Mouse (Mus musculus): ENCODE results near the gene Wwc2.

Gene Wwc2

DNA sequence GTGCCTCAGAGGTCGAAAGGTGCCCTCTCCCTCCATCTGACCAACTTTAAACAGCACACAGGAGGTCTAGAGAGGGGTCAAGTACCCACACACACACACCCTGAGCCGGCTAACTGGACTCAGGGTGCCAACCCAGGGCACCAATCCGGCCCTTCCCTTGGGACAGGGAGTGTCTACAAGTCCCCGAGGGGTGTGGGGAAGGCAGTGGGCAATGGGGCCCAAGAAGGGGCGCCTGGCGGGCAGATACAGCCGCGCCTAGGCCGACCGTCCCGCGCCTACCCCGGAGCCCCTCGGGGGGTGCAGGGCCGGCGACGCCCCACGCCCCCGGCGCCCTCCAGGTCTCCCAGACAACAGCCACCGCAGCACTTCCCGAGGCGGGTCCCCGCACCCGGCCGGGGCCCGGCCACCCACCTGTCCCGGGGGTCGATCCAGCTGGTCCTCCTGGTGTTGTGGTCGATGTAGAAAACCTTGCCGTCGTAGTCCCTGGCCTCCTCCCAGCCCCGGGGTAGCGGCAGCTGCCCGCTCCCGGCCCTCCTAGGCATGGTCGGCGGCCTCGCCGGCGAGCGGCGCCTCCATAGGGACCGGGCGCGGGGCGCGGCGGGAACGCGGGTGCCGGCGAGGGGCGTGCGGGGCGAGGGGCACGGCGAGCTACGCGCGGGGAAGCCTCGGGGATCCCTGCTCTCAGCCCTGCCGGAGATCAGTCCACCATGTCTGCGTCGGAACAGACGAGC lies 904 bp downstream of the Wwc2 start:
- in situ Hi-C loops (cut with MboI, MseI): no loop called here

DNA sequence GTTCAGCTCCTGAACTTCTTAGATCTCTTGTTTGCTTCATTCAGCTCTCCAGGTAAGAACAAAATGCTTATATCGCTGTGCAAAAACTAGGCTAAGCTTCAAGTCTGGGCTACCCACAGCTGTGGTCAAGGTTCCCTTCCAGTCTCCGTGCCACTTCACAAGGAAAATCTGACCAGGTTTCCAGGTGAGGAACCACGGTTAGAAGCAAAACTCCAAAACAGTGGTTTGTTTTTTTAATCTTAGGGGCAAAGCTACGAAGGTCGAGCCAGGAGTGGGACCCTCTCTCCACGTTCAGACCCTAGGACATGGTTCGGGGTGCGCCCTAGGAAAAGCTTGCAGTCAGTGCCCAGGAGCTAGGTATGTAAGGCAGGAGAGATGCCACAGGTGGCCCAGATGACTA lies 1.5 kb downstream of the Wwc2 start:
- in situ Hi-C loops (cut with MboI, MseI): no loop called here

DNA sequence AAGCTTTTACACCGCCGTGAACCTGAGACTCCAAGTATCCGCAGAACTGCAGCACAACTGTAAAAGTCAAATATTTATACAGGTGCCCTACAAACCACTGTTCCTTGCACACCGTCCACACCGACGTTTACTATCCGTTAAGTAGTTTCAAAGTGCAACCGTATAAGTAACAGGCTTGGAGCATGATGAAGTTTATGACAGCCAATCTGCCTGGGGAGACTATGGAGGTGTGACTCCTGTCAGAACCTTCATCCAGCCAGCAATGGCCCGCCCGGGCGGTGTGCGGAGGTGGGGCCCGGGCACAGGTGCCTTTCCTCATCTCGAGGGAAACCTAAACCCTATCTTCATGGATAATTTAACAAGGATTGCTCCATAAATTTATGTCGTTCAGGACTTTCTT lies 2.6 kb downstream of the Wwc2 start:
- in situ Hi-C loops (cut with MboI, MseI): no loop called here

DNA sequence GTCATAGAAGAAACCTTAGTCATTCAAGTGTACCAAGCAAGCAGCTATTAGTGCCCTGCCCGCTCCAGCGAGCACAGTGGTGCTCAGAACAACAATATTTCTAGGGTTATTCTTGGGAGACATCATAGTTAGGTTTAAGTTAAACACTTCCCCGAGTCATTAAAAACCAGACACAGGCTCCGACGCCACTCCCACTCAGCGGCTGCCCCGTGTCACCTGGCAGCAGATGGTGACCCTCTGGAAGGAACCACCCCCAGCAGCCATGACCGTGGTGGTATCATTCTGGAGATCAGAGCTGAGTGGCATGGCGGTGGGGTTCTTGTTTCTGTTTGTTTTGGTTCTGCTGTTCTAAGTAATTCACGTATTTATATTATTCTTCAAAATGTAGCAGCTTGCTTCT lies 5.1 kb downstream of the Wwc2 start:
- in situ Hi-C loops (cut with MboI, MseI): no loop called here

DNA sequence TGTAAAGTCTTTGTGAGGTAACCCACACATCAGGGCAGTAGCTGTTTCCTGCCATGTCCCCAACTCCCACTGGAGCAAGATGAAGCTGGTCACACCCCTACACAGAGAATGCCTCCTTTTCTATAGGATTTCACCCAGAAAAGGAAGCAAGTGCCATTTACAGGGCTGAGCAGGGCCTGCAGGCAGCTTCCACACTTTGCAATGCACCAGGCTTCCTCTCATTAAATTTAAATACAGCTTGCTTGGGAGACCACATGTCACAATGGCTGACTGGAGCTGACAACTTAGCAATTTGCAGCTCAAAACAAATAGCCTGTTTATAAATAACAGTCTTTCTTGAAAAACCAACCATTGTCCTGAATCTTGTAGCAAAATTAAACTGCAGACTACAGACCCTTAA lies 5.5 kb downstream of the Wwc2 start:
- in situ Hi-C loops (cut with MboI, MseI): no loop called here

DNA sequence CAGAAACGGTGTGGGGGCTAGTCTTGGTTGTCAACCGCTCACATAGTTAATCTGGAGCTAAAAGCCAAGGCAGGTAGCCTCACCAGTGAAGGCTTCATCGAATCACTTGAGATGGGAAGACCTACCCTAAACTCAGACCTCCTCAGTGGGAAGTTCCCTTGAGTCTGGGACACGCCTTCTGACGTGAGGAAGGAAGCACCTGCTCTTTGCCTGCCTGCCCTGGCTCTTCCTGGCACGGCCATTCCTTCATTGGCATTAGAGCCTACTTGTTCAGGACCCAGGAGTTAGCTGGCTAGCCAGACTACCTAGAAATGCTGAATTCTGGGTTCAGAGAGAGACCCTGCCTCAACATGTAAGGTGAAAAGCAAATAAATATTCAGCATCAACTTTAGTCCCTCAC lies 9.6 kb downstream of the Wwc2 start:
- in situ Hi-C loops (cut with MboI, MseI): no loop called here

DNA sequence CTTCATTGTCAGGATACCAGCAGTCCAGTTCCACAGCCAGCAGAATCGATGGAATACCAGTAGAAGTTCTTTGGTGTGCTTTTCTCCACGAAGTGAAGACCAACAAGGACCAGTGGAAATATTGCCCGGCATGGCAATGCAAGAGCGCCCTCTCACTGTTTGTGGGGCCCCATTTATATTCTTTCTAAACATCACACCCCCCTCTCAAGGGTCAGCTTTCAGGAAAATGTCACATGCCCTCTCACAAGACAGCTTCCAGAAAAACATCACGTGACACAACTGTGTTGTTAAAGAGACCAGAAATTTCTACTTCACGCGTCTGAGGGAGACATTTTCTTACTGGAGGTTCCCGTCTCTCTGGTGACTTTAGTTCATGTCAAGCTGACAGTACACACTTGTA lies 10.8 kb downstream of the Wwc2 start:
- in situ Hi-C loops (cut with MboI, MseI): no loop called here

DNA sequence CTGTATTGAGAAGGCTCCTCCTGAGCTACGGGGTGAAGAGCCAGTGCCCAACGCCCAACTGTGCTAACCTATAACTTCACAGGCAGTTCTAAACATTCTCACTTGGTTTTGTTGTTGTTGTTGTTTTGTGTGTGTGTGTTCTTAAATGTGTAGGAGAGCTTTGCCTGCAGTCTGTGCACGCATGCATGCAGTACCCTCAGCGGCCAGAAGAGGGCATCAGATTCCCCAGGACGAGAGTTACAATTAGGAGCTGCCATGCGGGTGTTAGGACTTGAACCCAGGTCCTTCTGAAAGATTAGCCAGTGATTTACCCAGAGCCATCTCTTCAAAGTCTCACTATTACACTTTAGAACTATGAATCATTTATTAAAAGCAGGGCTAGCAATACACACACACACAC lies 12.0 kb downstream of the Wwc2 start:
- in situ Hi-C loops (cut with MboI, MseI): no loop called here

DNA sequence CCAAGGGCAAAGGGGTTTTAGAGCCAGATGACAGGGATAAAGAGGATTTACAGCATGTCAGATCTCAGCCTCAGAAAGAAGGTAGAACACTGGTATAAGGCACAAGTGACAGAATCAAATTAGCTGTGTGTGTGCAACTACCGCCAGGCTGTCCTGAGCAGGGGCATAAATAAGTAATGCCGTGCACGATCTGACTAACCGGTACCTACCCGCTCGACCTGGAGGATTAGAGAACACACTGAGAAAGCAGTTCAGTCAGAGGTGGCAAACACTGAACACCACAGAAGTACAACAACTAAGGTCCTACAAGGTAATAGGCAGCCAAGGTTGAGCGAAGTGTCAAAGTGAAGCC lies 15.8 kb downstream of the Wwc2 start:
- in situ Hi-C loops (cut with MboI, MseI): no loop called here

DNA sequence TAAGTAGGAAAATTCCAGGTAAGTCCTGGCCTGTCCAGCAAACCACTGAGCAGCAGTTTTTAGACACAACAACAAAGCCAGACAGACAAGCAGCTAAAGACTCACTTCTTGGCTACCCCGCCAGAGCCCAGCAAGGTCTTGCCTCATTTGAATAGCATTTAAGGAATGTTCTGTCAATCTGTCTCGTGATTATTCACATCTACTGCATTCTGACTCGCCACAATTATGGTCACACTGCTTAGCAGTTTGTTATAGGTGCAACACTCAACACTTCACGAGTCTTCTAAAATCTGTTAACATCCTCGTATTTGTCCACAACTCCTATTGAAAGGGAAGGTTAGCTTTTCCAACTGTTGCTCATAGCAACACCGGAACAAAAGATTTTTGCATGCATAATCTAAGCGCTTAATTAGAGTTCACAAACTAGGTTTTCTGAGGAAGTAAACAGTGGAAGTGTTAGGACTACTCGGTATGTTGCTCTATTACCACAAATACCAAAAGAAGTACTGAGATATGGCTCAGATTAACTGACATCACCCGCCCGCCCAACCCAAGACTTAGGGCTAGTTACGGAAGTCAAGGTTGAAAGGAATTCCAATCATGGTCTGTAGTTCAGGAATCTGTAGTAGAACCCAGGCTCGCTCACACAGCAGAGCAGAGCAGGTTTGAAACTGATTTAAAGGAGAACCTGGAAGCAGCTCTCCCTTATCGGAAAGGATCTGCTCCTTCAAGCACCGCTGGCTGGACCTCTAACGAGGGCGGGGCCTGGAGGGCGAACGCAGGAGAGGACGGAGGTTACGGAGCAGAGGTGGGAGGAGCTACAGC lies 16.4 kb downstream of the Wwc2 start:
- in situ Hi-C loops (cut with MboI, MseI): no loop called here

DNA sequence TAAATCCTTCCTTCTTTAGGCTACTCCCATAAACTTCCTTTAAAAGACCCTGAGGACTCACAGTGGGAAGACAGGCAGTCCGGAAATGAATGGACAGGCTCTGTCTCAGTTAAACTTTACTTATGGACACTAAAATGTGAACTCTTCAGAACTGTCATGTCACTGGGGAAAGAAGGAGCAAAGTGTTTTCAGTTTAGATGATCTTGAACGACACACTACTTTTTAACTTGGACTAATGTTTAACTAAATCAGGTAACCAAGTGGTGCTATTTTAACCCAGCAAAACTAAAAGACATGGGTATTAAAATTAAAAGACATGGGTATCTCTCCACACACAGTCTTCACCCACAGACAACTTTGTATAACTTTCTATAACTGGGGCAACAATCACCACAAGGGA lies 19.6 kb downstream of the Wwc2 start:
- in situ Hi-C loops (cut with MboI, MseI): no loop called here

DNA sequence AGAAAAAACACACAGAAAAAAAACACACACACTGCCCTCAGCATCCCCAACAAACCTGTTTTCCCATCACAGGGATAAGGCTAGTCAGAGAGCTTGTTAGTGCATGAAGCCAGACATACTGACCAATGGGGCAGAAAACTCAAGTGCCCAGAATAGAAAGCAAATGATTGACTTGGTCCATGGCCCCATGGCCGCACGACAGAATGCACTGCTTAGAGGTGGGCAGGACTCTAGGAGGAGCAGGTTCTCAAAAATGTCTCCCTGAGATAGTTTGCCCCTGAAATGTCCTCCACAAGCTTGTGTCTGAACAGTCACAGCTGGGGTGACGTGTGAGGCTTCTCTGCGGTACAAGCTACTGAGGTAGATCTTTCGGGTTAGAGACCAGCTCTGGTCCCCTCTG lies 20.1 kb downstream of the Wwc2 start:
- in situ Hi-C loops (cut with MboI, MseI): no loop called here

DNA sequence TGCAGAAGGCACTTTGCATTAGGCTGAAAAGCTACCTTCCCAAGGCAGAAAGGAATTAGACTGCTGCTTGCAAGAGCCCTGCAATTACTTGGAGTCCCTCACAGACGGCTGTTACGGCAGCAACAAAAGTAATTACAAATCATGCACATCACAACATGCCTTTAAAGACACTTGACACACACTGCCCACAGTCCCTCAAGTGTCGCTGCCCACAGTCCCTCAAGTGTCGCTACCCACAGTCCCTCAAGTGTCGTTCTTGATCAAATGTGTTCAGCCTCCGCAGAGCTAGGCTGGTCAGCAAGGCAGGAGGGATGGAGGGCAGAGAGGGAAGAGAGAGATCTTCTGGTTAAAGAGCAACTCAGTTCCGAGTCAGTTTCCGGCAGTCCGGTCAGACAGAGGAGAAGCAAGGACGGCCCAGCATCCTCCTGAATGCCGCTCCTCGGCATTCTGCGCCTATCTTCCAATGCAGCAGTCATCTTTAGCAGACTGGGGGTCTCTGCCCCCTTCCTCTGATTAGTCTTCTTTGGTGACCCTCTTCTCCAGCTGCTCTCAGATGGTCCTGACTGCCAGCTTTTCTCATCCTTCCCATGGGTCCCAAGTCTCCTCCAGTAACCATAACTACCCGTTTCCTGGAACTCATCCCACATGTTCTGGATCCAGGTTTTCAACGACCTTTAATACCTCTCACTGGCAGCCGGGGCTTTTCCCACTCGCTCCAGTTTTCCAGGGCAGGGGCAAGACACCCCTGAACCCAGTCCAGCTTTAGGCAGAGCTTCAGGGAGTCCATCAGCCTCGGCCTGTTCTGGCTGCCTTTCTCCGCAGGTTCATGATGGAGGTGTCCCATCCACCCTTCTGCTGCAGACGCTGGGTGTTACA lies 23.4 kb downstream of the Wwc2 start:
- in situ Hi-C loops (cut with MboI, MseI): no loop called here

DNA sequence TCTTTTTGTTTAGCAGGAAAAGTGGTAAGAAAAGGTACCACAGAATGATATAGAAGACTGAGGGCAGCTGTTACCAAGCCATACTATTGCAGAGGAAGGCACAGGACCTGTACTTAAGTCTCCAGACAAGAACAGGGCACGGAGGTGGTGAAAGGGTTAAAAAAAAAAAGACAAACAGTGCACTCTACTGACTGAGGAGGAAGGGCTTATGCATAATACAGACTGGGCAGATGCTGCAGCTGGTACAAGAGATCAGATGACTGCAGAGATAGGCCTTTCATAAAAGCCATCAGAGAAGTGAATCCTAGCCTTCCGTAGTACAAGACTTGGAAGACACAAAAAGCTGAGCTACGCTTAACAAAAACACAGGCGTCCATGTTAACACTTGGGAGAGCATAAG lies 28.2 kb downstream of the Wwc2 start:
- in situ Hi-C loops (cut with MboI, MseI): no loop called here

DNA sequence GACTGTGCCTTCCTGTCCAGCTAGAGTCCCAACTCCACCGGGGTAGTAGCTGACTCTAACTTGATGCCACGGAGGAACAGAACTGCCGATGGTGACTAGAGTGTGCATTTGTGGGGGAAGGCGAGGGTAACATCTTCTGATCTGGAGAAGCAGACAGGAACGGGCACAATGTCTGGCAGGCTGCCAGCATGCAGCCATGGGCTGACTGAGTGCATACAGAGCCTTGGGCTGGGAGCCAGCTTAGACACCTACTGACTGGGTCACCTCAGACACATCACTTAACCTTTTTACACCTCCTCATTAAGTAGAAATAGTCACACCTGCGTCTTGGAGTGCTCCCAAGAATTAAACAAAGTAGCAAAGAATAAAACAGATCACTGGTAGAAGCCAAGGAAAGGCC lies 28.7 kb downstream of the Wwc2 start:
- in situ Hi-C loops (cut with MboI, MseI): no loop called here

DNA sequence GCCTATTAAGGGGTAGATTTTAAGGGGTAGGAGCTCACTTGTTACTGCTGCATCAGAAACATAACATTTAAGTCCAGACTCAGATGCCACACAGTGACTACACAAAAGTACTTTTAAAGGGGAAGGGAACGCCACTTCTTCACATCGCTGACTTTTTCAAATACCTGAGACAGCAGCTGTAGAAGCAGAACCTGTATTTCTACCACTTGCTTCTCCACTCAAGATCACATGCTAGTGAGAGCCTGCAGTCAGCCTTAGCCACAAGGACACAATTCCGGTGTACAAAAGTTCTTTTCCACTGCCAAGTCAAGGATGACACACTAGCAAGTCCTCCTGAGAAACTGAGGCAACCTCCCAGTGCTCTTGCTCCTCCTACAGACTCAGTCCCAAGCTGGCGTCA lies 33.2 kb downstream of the Wwc2 start:
- in situ Hi-C loops (cut with MboI, MseI): no loop called here

DNA sequence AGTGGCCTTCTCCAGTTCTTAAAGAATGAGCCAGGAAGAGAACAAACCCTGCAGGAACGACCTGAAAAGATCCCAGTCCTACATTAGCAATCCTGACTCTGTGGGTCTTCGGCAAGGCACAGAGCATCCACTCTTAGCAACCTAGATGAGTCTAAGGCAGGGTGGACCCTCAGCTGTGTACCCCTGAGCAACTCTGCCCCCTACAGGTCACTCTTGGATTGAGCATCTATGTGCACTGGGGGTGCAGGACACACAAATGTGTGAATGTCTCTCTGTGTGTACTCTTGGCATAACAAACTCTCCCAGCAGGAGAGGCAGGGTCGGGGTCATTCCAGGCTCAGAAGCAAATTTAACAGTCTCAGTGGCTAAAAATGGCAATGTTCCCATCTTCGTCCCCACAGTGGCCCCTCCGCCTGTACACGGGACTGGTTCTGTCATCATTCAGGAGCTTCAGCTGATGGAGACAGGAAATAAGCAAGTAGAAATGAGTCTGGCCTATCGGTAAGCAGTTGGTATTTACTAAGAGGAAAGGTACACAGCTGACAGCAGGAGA lies 39.3 kb downstream of the Wwc2 start:
- in situ Hi-C loops (cut with MboI, MseI): no loop called here

DNA sequence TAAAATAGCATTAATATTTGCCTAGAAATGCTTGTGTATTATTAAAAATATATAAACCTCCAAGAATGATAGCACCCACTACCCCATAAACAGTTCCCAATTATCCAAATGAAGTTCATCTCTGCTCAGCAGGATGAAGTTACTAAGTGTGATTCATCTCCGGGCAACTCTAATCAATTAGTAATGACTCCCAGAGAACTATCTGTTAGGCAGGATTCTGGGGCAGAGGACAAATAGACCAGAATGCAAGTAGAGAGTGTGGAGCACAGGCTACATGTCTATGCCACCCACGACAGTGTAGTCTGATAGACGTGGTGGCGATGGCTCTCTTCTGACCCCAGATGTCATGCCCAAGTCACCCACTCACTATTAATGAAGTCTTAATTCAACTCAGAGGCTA lies 41.9 kb downstream of the Wwc2 start:
- in situ Hi-C loops (cut with MboI, MseI): no loop called here

DNA sequence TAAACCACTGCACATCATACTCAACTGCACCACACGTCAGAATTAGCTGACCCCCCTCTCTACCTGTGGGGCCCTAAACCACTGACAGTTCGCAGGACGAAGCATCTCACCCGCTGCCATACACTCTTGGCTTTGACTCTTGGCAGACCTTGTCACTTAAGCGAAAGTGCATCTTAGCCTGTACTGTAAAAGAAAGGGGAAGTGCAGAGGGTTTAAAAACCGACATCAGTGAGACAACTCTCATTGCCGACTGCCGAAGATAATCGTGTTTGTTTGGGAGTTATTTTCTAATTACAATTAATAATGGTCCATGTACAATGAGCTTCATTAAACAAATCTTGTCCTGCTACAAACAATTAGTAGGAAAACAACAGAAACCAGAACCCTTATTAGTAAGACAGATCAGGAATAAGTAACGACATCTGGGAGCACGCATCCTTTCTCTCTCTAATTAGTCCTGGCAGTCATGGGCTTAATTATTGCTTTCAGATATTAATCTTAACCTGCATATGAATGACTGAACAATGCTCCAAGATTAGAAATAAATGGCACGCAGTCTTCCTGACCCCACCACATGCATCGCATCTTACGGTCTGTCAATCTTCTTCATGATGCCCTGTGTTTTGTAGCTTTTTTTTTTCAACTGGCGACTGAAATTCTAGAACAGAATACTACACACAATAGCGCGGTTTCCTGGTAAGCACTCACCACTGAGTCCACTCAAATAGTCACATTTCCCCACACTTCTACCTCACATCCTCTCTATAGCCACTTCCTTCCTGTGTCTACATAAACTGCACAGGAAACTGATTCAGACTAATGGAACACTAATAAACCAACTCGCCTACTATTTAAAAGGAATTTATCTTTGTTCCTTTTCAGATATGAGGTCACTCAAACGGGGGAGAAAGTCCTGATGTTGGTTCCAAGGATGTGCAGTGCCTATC lies 42.8 kb downstream of the Wwc2 start:
- in situ Hi-C loops (cut with MboI, MseI): no loop called here

DNA sequence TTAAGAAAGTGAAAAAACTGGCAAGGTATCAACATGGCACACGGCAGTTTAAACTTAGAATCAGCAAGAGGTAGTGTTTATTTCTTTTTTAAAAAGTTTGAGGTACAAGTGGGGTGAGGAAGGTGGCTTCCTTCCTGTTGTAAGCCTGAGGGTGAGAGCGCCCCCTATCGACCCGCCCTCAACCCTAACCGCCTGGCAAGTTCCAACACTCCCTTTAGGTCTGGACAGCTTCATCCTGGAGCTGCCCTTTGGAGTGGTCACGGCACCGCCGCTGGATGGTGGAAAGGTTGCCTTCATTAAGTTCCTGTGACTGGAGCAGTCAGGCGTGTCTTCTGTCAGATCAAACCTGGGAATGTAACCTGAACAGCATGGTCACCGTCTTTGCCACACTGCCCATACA lies 47.7 kb downstream of the Wwc2 start:
- in situ Hi-C loops (cut with MboI, MseI): no loop called here

DNA sequence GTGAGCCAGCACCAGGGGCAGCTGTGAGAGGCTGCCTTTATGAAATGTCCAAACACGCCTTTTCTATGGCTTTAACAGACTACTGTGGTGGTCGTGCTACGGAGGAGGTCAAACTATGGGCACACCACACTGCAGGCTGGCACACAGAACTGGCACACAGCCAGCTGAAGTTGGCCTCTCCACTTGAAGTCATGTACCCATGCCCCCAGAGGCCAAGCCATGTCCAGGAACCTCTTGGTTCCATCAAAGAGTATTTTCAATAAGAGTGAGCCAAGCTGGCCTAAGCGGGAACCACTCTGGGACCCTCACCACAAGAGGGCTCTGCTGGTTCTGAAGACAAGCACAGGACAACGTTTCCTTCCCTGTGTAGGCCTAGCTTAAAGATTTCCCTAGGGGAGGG lies 49.7 kb downstream of the Wwc2 start:
- in situ Hi-C loops (cut with MboI, MseI): no loop called here

Data from regulatory T cell (primary cell).